Mouse (Mus musculus) ES-E14 (cell line): Measurements from ENCODE around the gene Nek3. TPM values are rescaled to one million over a fixed set of nuclear protein-coding genes. Genes with fewer than 3 reads are reported as not detected.

Experiments
- DNase-seq: peaks from one replicate; pipeline ENCODE4 v3.0.0-alpha.2; 2013; ENCODE audit warnings: low read depth, low spot score
- H3K27ac ChIP-seq: 2 replicates; pipeline ENCODE4 v1.5.1; 2012; ENCODE audit warnings: low read depth, mild to moderate bottlenecking, low read length, moderate library complexity, mixed read lengths; ENCODE audit not compliant: poor library complexity, insufficient read depth, severe bottlenecking
- H3K36me3 ChIP-seq: 2 replicates; pipeline ENCODE4 v1.6.1; 2012; ENCODE audit warnings: mild to moderate bottlenecking, low read length, moderate library complexity, mixed read lengths; ENCODE audit not compliant: control insufficient read depth, poor library complexity, insufficient read depth, severe bottlenecking
- H3K4me1 ChIP-seq, 2 experiments: fragments of 150-350 bp in 1 of 2; sonication (generic) in 1 of 2; 2 replicates each; pipeline ENCODE4 v1.6.1; 2012; ENCODE audit warnings: low read length in 2 of 2, mild to moderate bottlenecking in 1 of 2, mixed read lengths in 1 of 2; ENCODE audit not compliant: control insufficient read depth in 2 of 2, insufficient read depth in 2 of 2, poor library complexity in 1 of 2
- H3K4me3 ChIP-seq, 2 experiments: fragments of 150-350 bp in 1 of 2; sonication (generic) in 1 of 2; 2 replicates each; pipeline ENCODE4 v1.5.1; 2012; ENCODE audit warnings: low read length in 2 of 2, low read depth in 1 of 2, mild to moderate bottlenecking in 1 of 2, mixed read lengths in 1 of 2; ENCODE audit not compliant: insufficient read depth in 1 of 2, poor library complexity in 1 of 2, severe bottlenecking in 1 of 2
- H3K9ac ChIP-seq: 2 replicates; pipeline ENCODE4 v1.6.1; 2012; ENCODE audit warnings: low read depth, mild to moderate bottlenecking, low read length, mixed read lengths; ENCODE audit not compliant: poor library complexity, insufficient read depth, severe bottlenecking
- H3K9me3 ChIP-seq: fragments of 150-350 bp; sonication (generic); 2 replicates; pipeline ENCODE4 v1.6.1; 2012; ENCODE audit warnings: low read depth, mild to moderate bottlenecking, low read length; ENCODE audit not compliant: control insufficient read depth, insufficient read depth
- CHD2 ChIP-seq: IDR thresholded peaks from 2 replicates; pipeline ENCODE4 v1.6.1; 2014; ENCODE audit warnings: mild to moderate bottlenecking, low read depth, low read length, inconsistent platforms
- HCFC1 ChIP-seq: IDR thresholded peaks from 2 replicates; pipeline ENCODE4 v1.6.1; 2012; ENCODE audit warnings: low read length, inconsistent platforms, borderline replicate concordance; ENCODE audit not compliant: insufficient read depth
- MAFK ChIP-seq: IDR thresholded peaks from 2 replicates; pipeline ENCODE4 v1.6.1; 2014; ENCODE audit warnings: mild to moderate bottlenecking, low read depth, low read length, inconsistent platforms; ENCODE audit not compliant: insufficient read depth
- ZC3H11A ChIP-seq: IDR thresholded peaks from 2 replicates; pipeline ENCODE4 v1.6.1; 2012; ENCODE audit warnings: low read depth, mild to moderate bottlenecking, inconsistent platforms, low read length, borderline replicate concordance
- ZNF384 ChIP-seq: IDR thresholded peaks from 2 replicates; pipeline ENCODE4 v1.6.1; 2012; ENCODE audit warnings: low read depth, low read length, inconsistent platforms
- in situ Hi-C, 2 experiments: fragments of 600-800 bp; cut with MboI; formaldehyde crosslinking; loops; one replicate each; pipeline ENCODE4 v1.15.1; 2025; ENCODE audit warnings: low sequenced_read_pairs in 2 of 2, inconsistent platforms in 1 of 2; ENCODE audit not compliant: unreplicated experiment in 2 of 2
- total RNA-seq: library from RNA; depleted of rRNA; stranded (reverse); fragments of 300-350 nt; gene quantifications from 2 replicates; pipeline ENCODE4 v1.2.3, GENCODE M21; 2012; rRNA removed

Nek3 gene
- total RNA-seq, 1 experiment: 7.9 TPM

- H3K4me3 ChIP-seq: no peak overlapping the region
- no peaks in the 10 kb centered on the region for H3K9me3 ChIP-seq
- no peak overlapping the region for H3K9ac ChIP-seq
- no peaks in the 10 kb centered on the region; a peak in 1 of 4 replicates for H3K4me1 ChIP-seq
- no peak for DNase-seq
- H3K36me3 ChIP-seq: no peaks in the 10 kb centered on the region
- TF ChIP-seq MAFK (no peak), ZC3H11A (no peak; the same call in 1 of the 2 replicates), CHD2 (no peak), HCFC1 (no peak), ZNF384 (no peak)
- H3K27ac ChIP-seq: no peak overlapping the region
- in situ Hi-C loops: no loop called here
Observed at GRCm38 (mm10) chr8:22091568-22091967, 74.7 kb downstream of the Nek3 start.

- Histone ChIP-seq H3K9ac (no peak overlapping the region), H3K9me3 (no peaks in the 10 kb centered on the region), H3K27ac (no peak overlapping the region), H3K36me3 (no peaks in the 10 kb centered on the region), H3K4me1 (no peaks in the 10 kb centered on the region; a peak in 1 of 4 replicates), H3K4me3 (no peak overlapping the region)
- no peak for TF ChIP-seq ZNF384
- TF ChIP-seq CHD2: no peak
- DNase-seq: no peak
- in situ Hi-C loops: no loop called here
Observed at GRCm38 (mm10) chr8:22089226-22089625, 77.0 kb downstream of the Nek3 start.

- no peak overlapping the region for H3K27ac ChIP-seq
- H3K4me3 ChIP-seq: no peak overlapping the region
- no peaks in the 10 kb centered on the region for H3K4me1 ChIP-seq
- in situ Hi-C loops: no loop called here
- H3K9ac ChIP-seq: no peak overlapping the region
- no peak for DNase-seq
- H3K9me3 ChIP-seq: no peaks in the 10 kb centered on the region
- H3K36me3 ChIP-seq: no peaks in the 10 kb centered on the region
- TF ChIP-seq HCFC1: no peak
- no peak for TF ChIP-seq ZC3H11A
- no peak for TF ChIP-seq MAFK
- no peak for TF ChIP-seq CHD2
- TF ChIP-seq ZNF384: no peak
Observed at GRCm38 (mm10) chr8:22079313-22080007, 86.8 kb downstream of the Nek3 start.

Other genes starting within 250 kb of the Nek3 start
- gene Defb15, start 233.7 kb downstream of the Nek3 start, total RNA-seq: not detected in 2 replicates
- gene Defb35, start 228.1 kb downstream of the Nek3 start, total RNA-seq: not detected in 2 replicates
- not detected in 2 replicates for gene Defb13, start 219.7 kb downstream of the Nek3 start, total RNA-seq
- gene Fam90a1a, start 207.7 kb downstream of the Nek3 start, total RNA-seq: 0.21 TPM in 1 of 2 replicates, not detected in the other
- gene Ccdc70, start 196.7 kb downstream of the Nek3 start, total RNA-seq: not detected in 2 replicates
- gene Atp7b, start 106.1 kb downstream of the Nek3 start, total RNA-seq: 3.2 and 5.3 TPM in 2 replicates
- 44.7 and 55.4 TPM in 2 replicates for gene Alg11, start 105.7 kb downstream of the Nek3 start, total RNA-seq
- not detected in 2 replicates for gene Nek5, start 41.4 kb downstream of the Nek3 start, total RNA-seq
- gene Ckap2, start 19.4 kb upstream of the Nek3 start, total RNA-seq: 67.4 and 68.7 TPM in 2 replicates
- 20.6 and 25.9 TPM in 2 replicates for gene Vps36, start 26.4 kb upstream of the Nek3 start, total RNA-seq
- gene Thsd1, start 60.9 kb upstream of the Nek3 start, total RNA-seq: 3.6 and 5.4 TPM in 2 replicates
- gene Tpte, start 117.0 kb upstream of the Nek3 start, total RNA-seq: not detected in 2 replicates
- 18.0 and 22.1 TPM in 2 replicates for gene Slc25a15, start 232.2 kb upstream of the Nek3 start, total RNA-seq
- gene Mrps31, start 244.9 kb upstream of the Nek3 start, total RNA-seq: 37.6 and 54.7 TPM in 2 replicates